In the genomic region with DNA sequence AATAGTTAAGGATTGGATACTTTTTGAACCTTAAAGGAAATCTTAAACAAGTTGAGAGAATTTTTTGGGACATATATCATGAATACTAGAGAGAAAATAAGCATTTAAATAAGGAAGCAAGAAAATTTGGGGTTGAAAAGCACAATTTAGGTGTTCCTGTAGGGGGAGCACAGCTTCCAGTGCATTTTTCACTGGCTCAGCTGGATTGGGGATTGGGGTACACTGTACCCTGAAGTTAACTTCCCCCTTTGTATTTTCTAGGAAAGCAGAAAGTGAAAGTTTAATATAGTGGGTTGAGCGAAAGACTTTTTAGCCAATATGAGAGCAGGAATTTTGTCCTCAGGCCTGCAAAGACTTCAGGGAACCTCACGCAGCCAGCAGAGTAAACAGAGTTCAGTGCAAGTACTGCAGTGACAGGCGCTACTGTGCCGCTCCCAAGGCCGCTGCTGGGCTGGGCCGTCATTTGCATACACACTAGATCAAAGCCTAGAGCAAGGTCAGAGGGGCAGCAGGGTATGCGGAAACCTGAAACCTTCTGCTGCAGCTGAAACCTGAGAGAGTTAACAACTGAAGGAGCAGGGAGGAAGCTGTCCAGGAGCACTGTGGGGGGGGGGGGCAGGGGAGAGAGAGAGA, we compare ENCODE assay signal across 7 mouse cellular contexts.
A peak's percentile ranks its signal among the peaks of the same experiment; 100 is the strongest.
DNase-seq lines count a peak whose midpoint lies in the region; ATAC-seq lines count a peak whose summit lies in the region.

No protein-coding gene starts in this region.

- H3K4me1 ChIP-seq in heart, embryonic 13.5 days, result no peaks in the 10 kb centered on the region

- 1% methylated on average over 7 of the region's 7 CpGs for WGBS in heart, embryonic 13.5 days

- ATAC-seq in heart, embryonic 13.5 days (ENCODE audit: extremely low read depth, insufficient number of reproducible peaks, low FRiP score, low TSS enrichment), result no peak
- peak; percentile 92 for ATAC-seq in megakaryocyte progenitor cell, adult 5-6 weeks (replicated peaks; ENCODE audit: poor library complexity)
- no peak for ATAC-seq in monocyte, adult 5-6 weeks (replicated peaks; ENCODE audit: insufficient number of reproducible peaks, low FRiP score, low TSS enrichment, poor library complexity, severe bottlenecking)

- DNase-seq in WW6 (ENCODE audit: low read depth, low spot score), result peak; percentile 38
- peak; percentile 0 for DNase-seq in c-Kit-positive CD71-negative TER-119-negative erythroid progenitor cells, embryonic 14.5 days (ENCODE audit: low read depth)
- DNase-seq in kidney, postnatal 14 days, result peak; percentile 17
- DNase-seq in c-Kit-positive CD71-positive TER-119-positive erythroid progenitor cells, embryonic 14.5 days (ENCODE audit: low spot score), result no peak

- H3K9me3 ChIP-seq in heart, embryonic 13.5 days, result no peaks in the 10 kb centered on the region

- H3K27me3 ChIP-seq in heart, embryonic 13.5 days (replicated peaks), result no peaks in the 10 kb centered on the region

- no peak overlapping the region for H3K9ac ChIP-seq in heart, embryonic 13.5 days

- H3K4me3 ChIP-seq in heart, embryonic 13.5 days, result peak overlapping the region; percentile 30

- no peak overlapping the region for H3K27ac ChIP-seq in heart, embryonic 13.5 days (replicated peaks)

- peak overlapping the region; percentile 51 for H3K4me2 ChIP-seq in heart, embryonic 13.5 days

- no peaks in the 10 kb centered on the region for H3K36me3 ChIP-seq in heart, embryonic 13.5 days
